Mouse (Mus musculus): ENCODE measurements at regions not wholly inside any gene's neighbourhood (a gene's known extent, or its start where the extent isn't known, plus 50 kb on each side); places are given as distances from the start of the nearest gene placed in this dataset.
A peak's percentile ranks its signal among the peaks of the same experiment; 100 is the strongest.

- DNase-seq = no peak
Observed at GRCm38 (mm10) chr8:56202342-56202741, 92.0 kb upstream of the Hpgd start.

- no peak for DNase-seq
Observed at GRCm38 (mm10) chr8:56211922-56212635, 82.3 kb upstream of the Hpgd start.

GRCm38 (mm10) chr8:56218837-56219236 lies 75.5 kb upstream of the Hpgd start:
- no peak for DNase-seq

GRCm38 (mm10) chr8:56219391-56219790 lies 75.0 kb upstream of the Hpgd start:
- no peak for DNase-seq

GRCm38 (mm10) chr8:56223010-56223409 lies 71.4 kb upstream of the Hpgd start:
- no peak for DNase-seq

GRCm38 (mm10) chr8:56230645-56231330 lies 63.6 kb upstream of the Hpgd start:
- no peak for DNase-seq

- peak; percentile 16 to 26 for DNase-seq
Observed at GRCm38 (mm10) chr8:56231930-56232329, 62.5 kb upstream of the Hpgd start.

GRCm38 (mm10) chr8:56232552-56232951 lies 61.8 kb upstream of the Hpgd start:
- DNase-seq = no peak

- DNase-seq = no peak
Observed at GRCm38 (mm10) chr8:56233816-56234215, 60.6 kb upstream of the Hpgd start.

- DNase-seq = no peak
Observed at GRCm38 (mm10) chr8:56234238-56234637, 60.1 kb upstream of the Hpgd start.

GRCm38 (mm10) chr8:56243330-56243729 lies 51.1 kb upstream of the Hpgd start:
- no peak for DNase-seq
